15 mouse cellular contexts compared by ENCODE assay signal in genomic region chr5:122032471-122033166, GRCm38 (mm10). TPM values are rescaled to one million over a fixed set of nuclear protein-coding genes. Genes with fewer than 3 reads are reported as not detected.
DNase-seq lines count a peak whose midpoint lies in the region; ATAC-seq lines count a peak whose summit lies in the region.
"Had no signal": no experiment of that assay in that cellular context is flagged by ENCODE, and none has a peak within 500 bp of the region (broad histone marks: within the 10 kb centered on the region; RNA-seq: fewer than 3 reads in every experiment).

No protein-coding gene starts in this region.

- peaks cover 20% of the 10 kb centered on the region for H3K4me1 ChIP-seq in midbrain, embryonic 13.5 days (replicated peaks)
- peaks cover 2% of the 10 kb centered on the region for H3K4me1 ChIP-seq in midbrain, embryonic 11.5 days (ENCODE audit: control insufficient read depth, insufficient read depth, low read length)
- H3K4me1 ChIP-seq in forebrain, embryonic 16.5 days (replicated peaks; ENCODE audit: control insufficient read depth, insufficient read depth, low read length), result peaks cover 13% of the 10 kb centered on the region
- H3K4me1 ChIP-seq in midbrain, embryonic 14.5 days (ENCODE audit: control insufficient read depth, insufficient read depth, low read length), result peaks cover 18% of the 10 kb centered on the region; the same call in 1 of the 2 replicates
- H3K4me1 ChIP-seq in heart, embryonic 12.5 days (replicated peaks), result peaks cover 14% of the 10 kb centered on the region
- H3K4me1 ChIP-seq: intestine, embryonic 15.5 days; liver, embryonic 13.5 days had no signal

- 33% methylated on average over 19 of the region's 19 CpGs for WGBS in midbrain, embryonic 13.5 days
- 67% methylated on average over 19 of the region's 19 CpGs for WGBS in midbrain, embryonic 11.5 days
- WGBS in forebrain, embryonic 16.5 days, result 25% methylated on average over 19 of the region's 19 CpGs
- WGBS in midbrain, embryonic 14.5 days, result 25% methylated on average over 19 of the region's 19 CpGs
- WGBS in heart, embryonic 12.5 days, result 74% methylated on average over 19 of the region's 19 CpGs

- no peak overlapping the region for H3K9ac ChIP-seq in midbrain, embryonic 13.5 days (replicated peaks)
- no peak overlapping the region for H3K9ac ChIP-seq in midbrain, embryonic 11.5 days (ENCODE audit: low read length)
- H3K9ac ChIP-seq in forebrain, embryonic 16.5 days (replicated peaks; ENCODE audit: low read depth, low read length), result no peak overlapping the region
- H3K9ac ChIP-seq in midbrain, embryonic 14.5 days (replicated peaks; ENCODE audit: low read length), result 0 out of 2 replicates have a peak overlapping the region, but pooled peaks have one; percentile 3
- H3K9ac ChIP-seq in heart, embryonic 12.5 days, result no peak overlapping the region
- H3K9ac ChIP-seq: intestine, embryonic 15.5 days; liver, embryonic 13.5 days had no signal

- no peak for DNase-seq in midbrain, embryonic 11.5 days (ENCODE audit: low spot score, missing footprints)
- DNase-seq in midbrain, embryonic 14.5 days, result peak; percentile 79
- no peak for DNase-seq in left cerebral cortex, adult 9 months (ENCODE audit: low spot score in 2 of 2)
- no peak for DNase-seq in urinary bladder, postnatal 36 days (ENCODE audit: low spot score in 2 of 2)
- DNase-seq in cerebellum, adult 9-10 months, result no peak
- DNase-seq: adrenal gland, adult 8-10 months; cerebellum, postnatal 14 days; kidney, postnatal 14 days; liver, embryonic 13.5 days; lung, postnatal 10 days; thymus, postnatal 14 days had no signal

- H3K4me3 ChIP-seq in midbrain, embryonic 13.5 days (replicated peaks), result no peak overlapping the region
- no peak overlapping the region for H3K4me3 ChIP-seq in midbrain, embryonic 11.5 days (ENCODE audit: low read depth, low read length)
- H3K4me3 ChIP-seq in forebrain, embryonic 16.5 days (replicated peaks; ENCODE audit: low read length), result no peak overlapping the region
- H3K4me3 ChIP-seq in midbrain, embryonic 14.5 days (replicated peaks; ENCODE audit: low read depth, low read length), result no peak overlapping the region
- H3K4me3 ChIP-seq in heart, embryonic 12.5 days, result no peak overlapping the region
- H3K4me3 ChIP-seq: intestine, embryonic 15.5 days; liver, embryonic 13.5 days had no signal

- H3K27ac ChIP-seq in midbrain, embryonic 13.5 days, result peak overlapping the region; percentile 40; the same call in 1 of the 2 replicates
- no peak overlapping the region for H3K27ac ChIP-seq in midbrain, embryonic 11.5 days (ENCODE audit: low read depth, low read length)
- peak overlapping the region; percentile 33; the same call in 1 of the 2 replicates for H3K27ac ChIP-seq in forebrain, embryonic 16.5 days (ENCODE audit: low read length)
- H3K27ac ChIP-seq in midbrain, embryonic 14.5 days (replicated peaks; ENCODE audit: low read depth, low read length), result peak overlapping the region; percentile 45; the same call in 1 of the 2 replicates
- H3K27ac ChIP-seq in heart, embryonic 12.5 days (ENCODE audit: poor library complexity, severe bottlenecking), result no peak overlapping the region
- H3K27ac ChIP-seq: intestine, embryonic 15.5 days; liver, embryonic 13.5 days had no signal

- ATAC-seq in midbrain, embryonic 13.5 days, result peak; percentile 65; the same call in 1 of the 2 replicates
- ATAC-seq in midbrain, embryonic 11.5 days (ENCODE audit: low FRiP score), result no peak
- ATAC-seq in forebrain, embryonic 16.5 days, result peak; percentile 64
- peak; percentile 43; the same call in 1 of the 2 replicates for ATAC-seq in midbrain, embryonic 14.5 days (ENCODE audit: low FRiP score, low TSS enrichment)
- ATAC-seq in heart, embryonic 12.5 days (ENCODE audit: insufficient number of reproducible peaks, low FRiP score), result no peak
- ATAC-seq: intestine, embryonic 15.5 days had no signal

- peaks cover 25% of the 10 kb centered on the region for H3K36me3 ChIP-seq in midbrain, embryonic 13.5 days
- H3K36me3 ChIP-seq in midbrain, embryonic 11.5 days (ENCODE audit: control insufficient read depth, insufficient read depth, low read length), result peaks cover 11% of the 10 kb centered on the region
- H3K36me3 ChIP-seq in forebrain, embryonic 16.5 days (ENCODE audit: control insufficient read depth, insufficient read depth), result peaks cover 14% of the 10 kb centered on the region
- H3K36me3 ChIP-seq in midbrain, embryonic 14.5 days (ENCODE audit: control insufficient read depth, insufficient read depth, low read length), result peaks cover 21% of the 10 kb centered on the region
- peaks cover 18% of the 10 kb centered on the region for H3K36me3 ChIP-seq in heart, embryonic 12.5 days
- H3K36me3 ChIP-seq: liver, embryonic 13.5 days had no signal

- H3K27me3 ChIP-seq in midbrain, embryonic 13.5 days, result no peaks in the 10 kb centered on the region
- H3K27me3 ChIP-seq in midbrain, embryonic 11.5 days (ENCODE audit: control insufficient read depth, insufficient read depth, low read length), result no peaks in the 10 kb centered on the region
- no peaks in the 10 kb centered on the region for H3K27me3 ChIP-seq in forebrain, embryonic 16.5 days (replicated peaks; ENCODE audit: control insufficient read depth, insufficient read depth, low read length)
- no peaks in the 10 kb centered on the region for H3K27me3 ChIP-seq in midbrain, embryonic 14.5 days (ENCODE audit: control insufficient read depth, insufficient read depth, low read length)
- H3K27me3 ChIP-seq in heart, embryonic 12.5 days (replicated peaks), result no peaks in the 10 kb centered on the region
- H3K27me3 ChIP-seq: intestine, embryonic 15.5 days; liver, embryonic 13.5 days had no signal

- no peak overlapping the region for H3K4me2 ChIP-seq in midbrain, embryonic 13.5 days (replicated peaks)
- H3K4me2 ChIP-seq in midbrain, embryonic 11.5 days, result no peak overlapping the region
- no peak overlapping the region; the same call in 1 of the 2 replicates for H3K4me2 ChIP-seq in forebrain, embryonic 16.5 days (ENCODE audit: low read length)
- no peak overlapping the region for H3K4me2 ChIP-seq in midbrain, embryonic 14.5 days (ENCODE audit: low read length)
- no peak overlapping the region for H3K4me2 ChIP-seq in heart, embryonic 12.5 days
- H3K4me2 ChIP-seq: intestine, embryonic 15.5 days; liver, embryonic 13.5 days had no signal

- H3K9me3 ChIP-seq in midbrain, embryonic 13.5 days, result peaks cover 7% of the 10 kb centered on the region
- H3K9me3 ChIP-seq in midbrain, embryonic 11.5 days (ENCODE audit: control insufficient read depth, low read length), result peaks cover 3% of the 10 kb centered on the region; the same call in 1 of the 2 replicates
- H3K9me3 ChIP-seq in forebrain, embryonic 16.5 days (ENCODE audit: control insufficient read depth, low read length), result peaks cover 4% of the 10 kb centered on the region; the same call in 1 of the 2 replicates
- H3K9me3 ChIP-seq in midbrain, embryonic 14.5 days (ENCODE audit: control insufficient read depth, low read length), result peaks cover 10% of the 10 kb centered on the region; the same call in 1 of the 2 replicates
- H3K9me3 ChIP-seq in heart, embryonic 12.5 days (replicated peaks), result peaks cover 14% of the 10 kb centered on the region
- H3K9me3 ChIP-seq: intestine, embryonic 15.5 days; liver, embryonic 13.5 days had no signal

RNA-seq across cellular contexts. Expression of gene Cux2, which starts 17.3 kb away (rescaled TPM):
- 22.7 and 23.8 TPM in 2 replicates for polyA plus RNA-seq in midbrain, embryonic 13.5 days (2015; fragmentation: Nextera tagmentation; extraction: Ambion mirVana)
- polyA plus RNA-seq in midbrain, embryonic 11.5 days (2014; fragmentation: Nextera tagmentation; extraction: Ambion mirVana), result 11.1 and 12.6 TPM in 2 replicates
- 32.0 and 36.2 TPM in 2 replicates for polyA plus RNA-seq in forebrain, embryonic 16.5 days (2015; fragmentation: Nextera tagmentation; extraction: Ambion mirVana)
- 25.5 and 28.8 TPM in 2 replicates for polyA plus RNA-seq in midbrain, embryonic 14.5 days (2014; fragmentation: Nextera tagmentation; extraction: Ambion mirVana)
- 7.6 and 10.1 TPM in 2 replicates for polyA plus RNA-seq in heart, embryonic 12.5 days (2016; fragmentation: Nextera tagmentation; extraction: Ambion mirVana)

Comparison
In these comparisons a context has a peak if more than half of its experiments do, and no peak if none do; other contexts are left out.
1. ATAC-seq: peak in midbrain, embryonic 13.5 days (single experiment), forebrain, embryonic 16.5 days (single experiment) and midbrain, embryonic 14.5 days (single experiment); none in midbrain, embryonic 11.5 days (single experiment) and heart, embryonic 12.5 days (single experiment).
2. H3K27ac ChIP-seq: peak in midbrain, embryonic 13.5 days (single experiment), forebrain, embryonic 16.5 days (single experiment) and midbrain, embryonic 14.5 days (single experiment); none in midbrain, embryonic 11.5 days (single experiment) and heart, embryonic 12.5 days (single experiment).